Mouse (Mus musculus) gastrocnemius, adult 18-20 months (tissue): ENCODE results near the gene Vsir. TPM values are rescaled to one million over a fixed set of nuclear protein-coding genes. Genes with fewer than 3 reads are reported as not detected.

Source experiments
- total RNA-seq, 2 experiments: library from RNA; stranded (reverse); gene quantifications; 2 replicates each; pipeline ENCODE4 v1.2.3; 2021

The Vsir gene
- total RNA-seq, 2 experiments from 2014 or later: 3.8 to 4.6 TPM

Other genes starting within 250 kb of the Vsir start
- gene Spock2, start 240.6 kb upstream of the Vsir start, total RNA-seq: 1 to 10 TPM; 5.4 to 5.6 TPM
- gene Chst3, start 127.6 kb upstream of the Vsir start, total RNA-seq: under 1 TPM; 0.27 to 0.40 TPM
- 100 to 1,000 TPM; 764 to 769 TPM for gene Psap, start 69.2 kb upstream of the Vsir start, total RNA-seq
- not detected for gene Gm17455, start 52.9 kb downstream of the Vsir start, total RNA-seq